Mouse (Mus musculus) heart, postnatal 0 days (tissue): ENCODE measurements at regions not wholly inside any gene's neighbourhood (a gene's known extent, or its start where the extent isn't known, plus 50 kb on each side); places are given as distances from the start of the nearest gene placed in this dataset.

Experiments
- CTCF ChIP-seq: IDR thresholded peaks from 2 replicates; pipeline ENCODE4 v1.5.1; 2016; ENCODE audit warnings: antibody characterized with exemption, control low read depth, low read depth
- EP300 ChIP-seq: IDR thresholded peaks from 2 replicates; pipeline ENCODE4 v1.6.1; 2016; ENCODE audit warnings: antibody characterized with exemption, low read depth

DNA sequence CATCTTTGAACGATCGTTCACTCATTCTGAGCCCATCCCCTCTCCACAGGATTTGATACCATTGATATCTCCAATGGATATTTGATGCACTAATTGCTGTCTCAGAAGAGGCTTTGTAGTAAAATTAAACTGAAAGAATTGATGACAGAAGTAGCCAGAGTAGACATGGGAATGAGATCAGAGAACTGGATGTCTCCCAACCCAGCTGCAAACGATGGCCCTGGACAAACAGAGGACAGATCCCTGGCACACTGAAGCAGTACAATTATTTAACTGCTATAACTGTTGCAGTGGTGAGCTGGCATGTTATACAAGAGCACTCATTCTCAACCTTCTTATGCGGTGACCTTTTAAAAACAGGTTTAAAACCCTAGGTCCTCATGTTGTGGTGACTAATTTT is 151.5 kb upstream of the Ostn start:
- no peak for TF ChIP-seq CTCF
- TF ChIP-seq EP300: no peak
